Mouse (Mus musculus): Measurements from ENCODE around the gene Stn1. TPM values are rescaled to one million over a fixed set of nuclear protein-coding genes. Genes with fewer than 3 reads are reported as not detected.

The Stn1 gene
- total and polyA plus RNA-seq, 2 experiments from 2014 or later: 20.1 to 71.6 TPM

- Histone ChIP-seq H3K27ac (ENCODE audit: low read depth) (peak within 1 kb of the TSS; percentile 90), H3K4me3 (ENCODE audit: low read depth, low read length) (peak within 1 kb of the TSS; percentile 77), H3K36me3 (replicated peaks; ENCODE audit: control insufficient read depth, insufficient read depth, low read length) (no peaks in the 10 kb centered on the region), H3K4me1 (ENCODE audit: control insufficient read depth, insufficient read depth) (peaks cover 31% of the 10 kb centered on the region), H3K27me3 (ENCODE audit: control insufficient read depth, insufficient read depth, low read length) (no peaks in the 10 kb centered on the region), H3K4me2 (ENCODE audit: low read depth, low read length) (peak within 1 kb of the TSS; percentile 83), H3K9ac (replicated peaks; ENCODE audit: low read depth, low read length) (peak within 1 kb of the TSS; percentile 79), H3K9me3 (replicated peaks; ENCODE audit: control insufficient read depth, low read length) (no peaks in the 10 kb centered on the region)
- WGBS: 4% methylated on average over 31 of the region's 70 CpGs
- DNase-seq (ENCODE audit: low spot score) (peak; percentile 72), ATAC-seq (ENCODE audit: insufficient read depth, low read depth) (peak; percentile 83)
- no peak for TF ChIP-seq EP300 (IDR thresholded peaks at IDR 0.05; ENCODE audit: low read depth)
- TF ChIP-seq CTCF (IDR thresholded peaks at IDR 0.05; ENCODE audit: low read depth): no peak
Observed at GRCm38 (mm10) chr19:47464304-47465241, 72.7 kb downstream of the Stn1 start, which contains the start of gene Sh3pxd2a. TSS of gene Sh3pxd2a (minus strand) at chr19:47464401.

- Histone ChIP-seq H3K27ac (ENCODE audit: low read depth) (peak overlapping the region; percentile 90), H3K9me3 (replicated peaks; ENCODE audit: control insufficient read depth, low read length) (no peaks in the 10 kb centered on the region), H3K9ac (replicated peaks; ENCODE audit: low read depth, low read length) (peak overlapping the region; percentile 79), H3K4me1 (ENCODE audit: control insufficient read depth, insufficient read depth) (peaks cover 39% of the 10 kb centered on the region), H3K27me3 (ENCODE audit: control insufficient read depth, insufficient read depth, low read length) (no peaks in the 10 kb centered on the region), H3K4me3 (ENCODE audit: low read depth, low read length) (peak overlapping the region; percentile 77), H3K4me2 (ENCODE audit: low read depth, low read length) (peak overlapping the region; percentile 83), H3K36me3 (replicated peaks; ENCODE audit: control insufficient read depth, insufficient read depth, low read length) (no peaks in the 10 kb centered on the region)
- under 1% methylated on average over 46 of the region's 46 CpGs for WGBS
- ATAC-seq (ENCODE audit: insufficient read depth, low read depth) (peak; percentile 51), DNase-seq (ENCODE audit: low spot score) (peak; percentile 67)
- TF ChIP-seq CTCF (IDR thresholded peaks at IDR 0.05; ENCODE audit: low read depth): peak; percentile 57
- TF ChIP-seq EP300 (IDR thresholded peaks at IDR 0.05; ENCODE audit: low read depth): peak; percentile 40; the same call in 1 of the 2 replicates
Observed at GRCm38 (mm10) chr19:47463636-47464303, 73.5 kb downstream of the Stn1 start.

- H3K9me3 ChIP-seq (replicated peaks; ENCODE audit: control insufficient read depth, low read length): no peaks in the 10 kb centered on the region
- under 1% methylated on average over 13 of the region's 13 CpGs for WGBS
- ATAC-seq (ENCODE audit: insufficient read depth, low read depth): no peak
Observed at GRCm38 (mm10) chr19:47463206-47463605, 74.1 kb downstream of the Stn1 start.

GRCm38 (mm10) chr19:47462725-47463124 is 74.6 kb downstream of the Stn1 start:
- Histone ChIP-seq H3K27me3 (ENCODE audit: control insufficient read depth, insufficient read depth, low read length) (no peaks in the 10 kb centered on the region), H3K36me3 (replicated peaks; ENCODE audit: control insufficient read depth, insufficient read depth, low read length) (no peaks in the 10 kb centered on the region), H3K4me3 (ENCODE audit: low read depth, low read length) (peak overlapping the region; percentile 77), H3K4me1 (ENCODE audit: control insufficient read depth, insufficient read depth) (peaks cover 44% of the 10 kb centered on the region), H3K4me2 (ENCODE audit: low read depth, low read length) (peak overlapping the region; percentile 83), H3K9me3 (replicated peaks; ENCODE audit: control insufficient read depth, low read length) (no peaks in the 10 kb centered on the region), H3K27ac (ENCODE audit: low read depth) (peak overlapping the region; percentile 24; the same call in 1 of the 2 replicates), H3K9ac (replicated peaks; ENCODE audit: low read depth, low read length) (peak overlapping the region; percentile 79)
- no peak for ATAC-seq (ENCODE audit: insufficient read depth, low read depth)
- 18% methylated on average over 6 of the region's 6 CpGs for WGBS
- TF ChIP-seq CTCF (IDR thresholded peaks at IDR 0.05; ENCODE audit: low read depth) (no peak), EP300 (IDR thresholded peaks at IDR 0.05; ENCODE audit: low read depth) (no peak)
- no peak for DNase-seq (ENCODE audit: low spot score)

More at GRCm38 (mm10) chr19:47463206-47463605, 74.1 kb downstream of the Stn1 start:
- TF ChIP-seq EP300 (IDR thresholded peaks at IDR 0.05; ENCODE audit: low read depth): no peak
- TF ChIP-seq CTCF (IDR thresholded peaks at IDR 0.05; ENCODE audit: low read depth): no peak
- Histone ChIP-seq H3K9ac (replicated peaks; ENCODE audit: low read depth, low read length) (peak overlapping the region; percentile 79), H3K4me1 (ENCODE audit: control insufficient read depth, insufficient read depth) (peaks cover 40% of the 10 kb centered on the region), H3K27ac (ENCODE audit: low read depth) (peak overlapping the region; percentile 90), H3K4me2 (ENCODE audit: low read depth, low read length) (peak overlapping the region; percentile 83), H3K36me3 (replicated peaks; ENCODE audit: control insufficient read depth, insufficient read depth, low read length) (no peaks in the 10 kb centered on the region), H3K4me3 (ENCODE audit: low read depth, low read length) (peak overlapping the region; percentile 77), H3K27me3 (ENCODE audit: control insufficient read depth, insufficient read depth, low read length) (no peaks in the 10 kb centered on the region)
- DNase-seq (ENCODE audit: low spot score): no peak

- Histone ChIP-seq H3K4me3 (ENCODE audit: low read depth, low read length) (no peak overlapping the region), H3K9me3 (replicated peaks; ENCODE audit: control insufficient read depth, low read length) (no peaks in the 10 kb centered on the region), H3K36me3 (replicated peaks; ENCODE audit: control insufficient read depth, insufficient read depth, low read length) (no peaks in the 10 kb centered on the region), H3K27ac (ENCODE audit: low read depth) (no peak overlapping the region), H3K9ac (replicated peaks; ENCODE audit: low read depth, low read length) (no peak overlapping the region), H3K4me1 (ENCODE audit: control insufficient read depth, insufficient read depth) (peaks cover 50% of the 10 kb centered on the region), H3K27me3 (ENCODE audit: control insufficient read depth, insufficient read depth, low read length) (no peaks in the 10 kb centered on the region), H3K4me2 (ENCODE audit: low read depth, low read length) (peak overlapping the region; percentile 83; the same call in 1 of the 2 replicates)
- DNase-seq (ENCODE audit: low spot score): no peak
- ATAC-seq (ENCODE audit: insufficient read depth, low read depth): no peak
- TF ChIP-seq CTCF (IDR thresholded peaks at IDR 0.05; ENCODE audit: low read depth) (0 out of 2 replicates have a peak, but pooled peaks have one; percentile 20), EP300 (IDR thresholded peaks at IDR 0.05; ENCODE audit: low read depth) (no peak)
- WGBS: 83% methylated on average over 3 of the region's 3 CpGs
Observed at GRCm38 (mm10) chr19:47461838-47462237, 75.5 kb downstream of the Stn1 start.
